9 mouse cellular contexts compared by ENCODE assay signal in the genomic region with DNA sequence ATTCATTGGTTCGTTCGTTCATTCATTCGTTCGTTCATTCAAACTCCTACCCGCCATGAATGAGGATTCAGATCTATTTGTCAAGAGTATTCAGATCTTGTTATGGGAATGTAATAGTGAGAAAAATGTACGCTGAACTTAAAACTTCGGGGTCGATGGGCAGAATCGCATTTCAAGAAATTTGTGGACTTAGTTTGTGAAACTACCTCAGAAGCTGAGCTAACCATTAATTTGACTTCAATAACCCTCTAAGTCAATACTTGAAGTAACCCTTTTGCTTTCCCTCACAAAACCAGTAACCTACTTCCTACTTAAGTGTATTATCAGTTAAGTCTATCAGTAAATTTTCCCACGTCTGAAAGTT. TPM values are rescaled to one million over a fixed set of nuclear protein-coding genes. Genes with fewer than 3 reads are reported as not detected.
A peak's percentile ranks its signal among the peaks of the same experiment; 100 is the strongest.
DNase-seq lines count a peak whose midpoint lies in the region; ATAC-seq and TF ChIP-seq lines count a peak whose summit lies in the region.
"Had no signal": no experiment of that assay in that cellular context is flagged by ENCODE, and none has a peak within 500 bp of the region (broad histone marks: within the 10 kb centered on the region; RNA-seq: fewer than 3 reads in every experiment).

No protein-coding gene starts in this region.

- no peaks in the 10 kb centered on the region for H3K79me2 ChIP-seq in heart, adult 2 months (replicated peaks; ENCODE audit: control insufficient read depth, insufficient read depth, low read length)
- no peaks in the 10 kb centered on the region for H3K79me2 ChIP-seq in C2C12 (ENCODE audit: control insufficient read depth, insufficient read depth)

- no peak for ATAC-seq in forebrain, embryonic 14.5 days
- no peak for ATAC-seq in liver, embryonic 12.5 days

- H3K9me3 ChIP-seq in forebrain, embryonic 14.5 days (replicated peaks; ENCODE audit: control insufficient read depth, low read length), result no peaks in the 10 kb centered on the region
- H3K9me3 ChIP-seq in liver, embryonic 12.5 days (replicated peaks), result no peaks in the 10 kb centered on the region

- H3K36me3 ChIP-seq in heart, adult 2 months (ENCODE audit: control insufficient read depth, insufficient read depth, low read length), result no peaks in the 10 kb centered on the region; the same call in 1 of the 2 replicates
- H3K36me3 ChIP-seq in C2C12 (ENCODE audit: control insufficient read depth, insufficient read depth), result no peaks in the 10 kb centered on the region
- no peaks in the 10 kb centered on the region for H3K36me3 ChIP-seq in forebrain, embryonic 14.5 days (ENCODE audit: control insufficient read depth, insufficient read depth, low read length)
- no peaks in the 10 kb centered on the region for H3K36me3 ChIP-seq in liver, embryonic 12.5 days

- TF ChIP-seq POLR2A in heart, adult 2 months (IDR thresholded peaks at IDR 0.05; ENCODE audit: insufficient read depth, low read depth, low read length), result no peak

- H3ac ChIP-seq in C2C12 (ENCODE audit: control insufficient read depth, insufficient read length, low read depth), result no peak overlapping the region

- 38% methylated on average over 10 of the region's 10 CpGs for WGBS in heart, adult 2 months
- 35% methylated on average over 10 of the region's 10 CpGs for WGBS in forebrain, embryonic 14.5 days
- 35% methylated on average over 10 of the region's 10 CpGs for WGBS in liver, embryonic 12.5 days (ENCODE audit: insufficient replicate concordance)

- H3K27ac ChIP-seq in heart, adult 2 months, result no peak overlapping the region
- peak overlapping the region; percentile 97 for H3K27ac ChIP-seq in forebrain, embryonic 14.5 days (ENCODE audit: low read depth, low read length)
- no peak overlapping the region for H3K27ac ChIP-seq in liver, embryonic 12.5 days

- peak overlapping the region; percentile 70 for H3K4me2 ChIP-seq in forebrain, embryonic 14.5 days (ENCODE audit: low read length)
- H3K4me2 ChIP-seq in liver, embryonic 12.5 days, result peak overlapping the region; percentile 77

- no peaks in the 10 kb centered on the region for H3K27me3 ChIP-seq in heart, adult 2 months (ENCODE audit: control insufficient read depth, insufficient read depth, low read length)
- H3K27me3 ChIP-seq in C2C12 (ENCODE audit: control insufficient read depth, insufficient read depth, insufficient read length), result peaks cover 5% of the 10 kb centered on the region
- H3K27me3 ChIP-seq in forebrain, embryonic 14.5 days (replicated peaks; ENCODE audit: control insufficient read depth, insufficient read depth, low read length), result no peaks in the 10 kb centered on the region
- peaks cover 17% of the 10 kb centered on the region for H3K27me3 ChIP-seq in liver, embryonic 12.5 days (replicated peaks)

- no peak overlapping the region for H3K9ac ChIP-seq in heart, adult 2 months (ENCODE audit: low read depth, low read length)
- H3K9ac ChIP-seq in forebrain, embryonic 14.5 days (ENCODE audit: low read length), result peak overlapping the region; percentile 80
- H3K9ac ChIP-seq in liver, embryonic 12.5 days, result peak overlapping the region; percentile 80

- intact Hi-C loops in heart, adult 2 months (cut with DNase I), result no loop called here

- TF ChIP-seq CTCF in heart, adult 2 months (IDR thresholded peaks at IDR 0.05), result no peak
- TF ChIP-seq CTCF in C2C12 (IDR thresholded peaks at IDR 0.05; ENCODE audit: control insufficient read depth, insufficient read depth, insufficient read length), result no peak

- TF ChIP-seq EP300 in heart, adult 2 months (IDR thresholded peaks at IDR 0.05; ENCODE audit: insufficient read depth, low read depth, low read length), result no peak

- peak overlapping the region; percentile 99 for H3K4me3 ChIP-seq in heart, adult 2 months
- peak overlapping the region; percentile 44 for H3K4me3 ChIP-seq in C2C12 (ENCODE audit: insufficient read depth, poor library complexity, severe bottlenecking)
- H3K4me3 ChIP-seq in forebrain, embryonic 14.5 days (ENCODE audit: low read depth, low read length), result peak overlapping the region; percentile 66
- H3K4me3 ChIP-seq in liver, embryonic 12.5 days, result peak overlapping the region; percentile 78

- no peaks in the 10 kb centered on the region for H3K79me3 ChIP-seq in C2C12 (ENCODE audit: low read depth)

- H3K4me1 ChIP-seq in heart, adult 2 months (ENCODE audit: control insufficient read depth, insufficient read depth, low read length), result peaks cover 4% of the 10 kb centered on the region
- peaks cover 29% of the 10 kb centered on the region for H3K4me1 ChIP-seq in forebrain, embryonic 14.5 days (ENCODE audit: control insufficient read depth, insufficient read depth, low read length)
- H3K4me1 ChIP-seq in liver, embryonic 12.5 days, result peaks cover 14% of the 10 kb centered on the region

- DNase-seq in heart, adult 2 months, result no peak
- no peak for DNase-seq in heart, adult 18-20 months
- no peak for DNase-seq in forebrain, embryonic 14.5 days (ENCODE audit: low spot score)
- no peak for DNase-seq in adrenal gland, adult 8-10 months
- no peak for DNase-seq in layer of hippocampus, postnatal 25 days (ENCODE audit: extremely low spot score in 1 of 2, low spot score in 1 of 2)
- no peak for DNase-seq in adrenal gland, postnatal 36 days
- DNase-seq: cerebellum, adult 11 months had no signal

TF ChIP-seq in C2C12, 6 proteins besides CTCF, POLR2A, EP300 and RAD21:
- TF ChIP-seq MAX (IDR thresholded peaks at IDR 0.05), result no peak
- TF ChIP-seq FOSL1 (IDR thresholded peaks at IDR 0.05; ENCODE audit: insufficient read depth, low read length, poor library complexity, severe bottlenecking), result no peak
- no peak for TF ChIP-seq USF1 (IDR thresholded peaks at IDR 0.05; ENCODE audit: low read depth)
- no peak for TF ChIP-seq MYOD1 (IDR thresholded peaks at IDR 0.05; ENCODE audit: control insufficient read depth, insufficient read length, low read depth)
- no peak for TF ChIP-seq MYOG (IDR thresholded peaks at IDR 0.05; ENCODE audit: control insufficient read depth, extremely low read depth, insufficient read length)
- TF ChIP-seq CEBPB (IDR thresholded peaks at IDR 0.05; ENCODE audit: low read depth), result no peak

RNA-seq across cellular contexts. Expression of a gene that starts 7.7 kb away (rescaled TPM):
- 1 to 10 TPM; 7.0 to 8.2 TPM for total RNA-seq in heart, adult 2 months (2021)
- polyA plus RNA-seq in heart, adult 2 months (2012; rRNA removed), result 5.3 and 10.0 TPM in 2 replicates
- total RNA-seq in heart, adult 18-20 months (2021), result 1 to 10 TPM; 8.7 to 9.7 TPM
- polyA plus RNA-seq in C2C12 (2012; fragmentation: generic; extraction: Trizol), result 3.6 TPM
- polyA plus RNA-seq in forebrain, embryonic 14.5 days (2014; fragmentation: Nextera tagmentation; extraction: Ambion mirVana), result 83.3 and 90.2 TPM in 2 replicates
- polyA plus RNA-seq in liver, embryonic 12.5 days (2016; fragmentation: Nextera tagmentation; extraction: Ambion mirVana), result 8.2 and 10.2 TPM in 2 replicates
- total RNA-seq in adrenal gland, adult 8-10 months (2022), result 10 to 100 TPM; 20.7 to 34.0 (median 22.7) TPM
- 10 to 100 TPM; 35.5 to 38.8 TPM for total RNA-seq in layer of hippocampus, postnatal 25 days (2021)
- total RNA-seq in adrenal gland, postnatal 36 days (2021), result 10 to 100 TPM; 18.6 to 18.7 TPM

Comparison
In these comparisons a context has a peak if more than half of its experiments do, and no peak if none do; other contexts are left out.
1. H3K4me3 ChIP-seq: peak in every context shown above with its lines; median percentile 99 in heart, adult 2 months; 78 in liver, embryonic 12.5 days; 66 in forebrain, embryonic 14.5 days; 44 in C2C12.